Mouse (Mus musculus) CD4-positive, CD25-positive, alpha-beta regulatory T cell, adult 4 months (primary cell): ENCODE measurements around the gene Actn1. TPM values are rescaled to one million over a fixed set of nuclear protein-coding genes. Genes with fewer than 3 reads are reported as not detected.
"Not testable (repeated sequence)": the region's sequence is repeated elsewhere in the genome, so short reads cannot be mapped to it uniquely, and the experiment has no call there.

Experiments used
- ATAC-seq: one replicate; pipeline ENCODE4 v1.8.0; 2017
- polyA plus RNA-seq, 2 experiments: library from polyadenylated mRNA; unstranded; fragments of 100-300 nt; shearing (Covaris generic); gene quantifications; one replicate each; pipeline ENCODE4 v1.2.1; 2017

The Actn1 gene
- 10 to 100 TPM; 47.8 to 47.9 TPM for polyA plus RNA-seq

- ATAC-seq, result peak; percentile 47
Measured at GRCm38 (mm10) chr12:80260056-80260743, at the start of gene Actn1. Gene Actn1 (minus strand): TSS chr12:80260371.

GRCm38 (mm10) chr12:80307556-80307955 lies 47.4 kb upstream of the Actn1 start:
- ATAC-seq, result no peak

GRCm38 (mm10) chr12:80304518-80304917 lies 44.3 kb upstream of the Actn1 start:
- no peak for ATAC-seq

GRCm38 (mm10) chr12:80300833-80301456 lies 40.8 kb upstream of the Actn1 start:
- no peak for ATAC-seq

GRCm38 (mm10) chr12:80298714-80299113 lies 38.5 kb upstream of the Actn1 start:
- peak; percentile 51 for ATAC-seq

GRCm38 (mm10) chr12:80291895-80292435 lies 31.8 kb upstream of the Actn1 start:
- ATAC-seq, result no peak

GRCm38 (mm10) chr12:80290964-80291363 lies 30.8 kb upstream of the Actn1 start:
- ATAC-seq, result no peak

- no peak for ATAC-seq
Measured at GRCm38 (mm10) chr12:80290483-80290882, 30.3 kb upstream of the Actn1 start.

GRCm38 (mm10) chr12:80289722-80290121 lies 29.6 kb upstream of the Actn1 start:
- no peak for ATAC-seq

- peak; percentile 76 for ATAC-seq
Measured at GRCm38 (mm10) chr12:80285890-80286289, 25.7 kb upstream of the Actn1 start.

- ATAC-seq, result not testable (repeated sequence)
Measured at GRCm38 (mm10) chr12:80284251-80284650, 24.1 kb upstream of the Actn1 start.

- no peak for ATAC-seq
Measured at GRCm38 (mm10) chr12:80278866-80279265, 18.7 kb upstream of the Actn1 start.

GRCm38 (mm10) chr12:80277428-80277827 lies 17.3 kb upstream of the Actn1 start:
- no peak for ATAC-seq

GRCm38 (mm10) chr12:80275187-80275820 lies 15.1 kb upstream of the Actn1 start:
- no peak for ATAC-seq

GRCm38 (mm10) chr12:80273020-80273686 lies 13.0 kb upstream of the Actn1 start:
- peak; percentile 76 for ATAC-seq

- ATAC-seq, result peak; percentile 28
Measured at GRCm38 (mm10) chr12:80271806-80272205, 11.6 kb upstream of the Actn1 start.

- ATAC-seq, result no peak
Measured at GRCm38 (mm10) chr12:80270924-80271323, 10.8 kb upstream of the Actn1 start.

GRCm38 (mm10) chr12:80269303-80269702 lies 9.1 kb upstream of the Actn1 start:
- no peak for ATAC-seq

- no peak for ATAC-seq
Measured at GRCm38 (mm10) chr12:80267962-80268361, 7.8 kb upstream of the Actn1 start.

- ATAC-seq, result peak; percentile 46
Measured at GRCm38 (mm10) chr12:80264388-80264787, 4.2 kb upstream of the Actn1 start.

GRCm38 (mm10) chr12:80260744-80261695 lies 849 bp upstream of the Actn1 start:
- no peak for ATAC-seq
